Mouse (Mus musculus): ENCODE data around the gene Epb41. TPM values are rescaled to one million over a fixed set of nuclear protein-coding genes. Genes with fewer than 3 reads are reported as not detected.
A peak's percentile ranks its signal among the peaks of the same experiment; 100 is the strongest.

Epb41 gene
- 10 to 100 TPM; 26.2 to 28.4 TPM for total RNA-seq (2021)
- long read RNA-seq, experiment 1, full-length matches to known transcripts: 8 of 19 reads
- long read RNA-seq, experiment 1, partial matches to known transcripts: 1 of 19 reads
- long read RNA-seq, experiment 1, other reads (novel, unspliced or antisense): 10 of 19 reads
- long read RNA-seq, experiment 2, full-length matches to known transcripts: 2 of 7 reads
- long read RNA-seq, experiment 2, partial matches to known transcripts: 1 of 7 reads
- long read RNA-seq, experiment 2, other reads (novel, unspliced or antisense): 4 of 7 reads

GRCm38 (mm10) chr4:132074933-132075769 lies at the start of gene Epb41:
Gene Epb41, minus strand, starts transcription at chr4:132075321.
- intact Hi-C loops (cut with DNase I): loop anchor here (5.0 kb wide), 1 partner anchor 43 kb away; no protein-coding TSS in a partner anchor
- DNase-seq (ENCODE audit: low spot score in 2 of 2): peak; percentile 92 to 94

DNA sequence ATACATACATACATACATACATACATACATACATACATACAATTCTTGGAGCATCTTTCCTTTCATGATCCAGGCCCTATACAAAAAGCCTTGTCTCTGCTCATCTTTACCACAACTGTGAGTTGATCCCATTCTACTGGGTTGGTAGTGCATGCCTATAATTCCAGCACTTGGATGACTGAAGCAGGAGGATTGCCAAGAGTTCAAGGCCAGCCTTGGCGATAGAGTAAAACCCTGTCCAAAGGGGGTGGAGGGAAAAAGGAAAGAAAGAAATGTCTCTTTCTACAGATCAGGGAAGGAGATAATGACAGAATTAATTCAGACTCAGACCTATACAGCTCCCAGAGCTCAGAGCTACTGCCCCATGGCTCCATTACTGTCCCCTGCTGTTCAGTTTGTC lies 48.0 kb upstream of the Epb41 start:
- DNase-seq (ENCODE audit: low spot score in 2 of 2): no peak
- intact Hi-C loops (cut with DNase I): no loop called here

DNA sequence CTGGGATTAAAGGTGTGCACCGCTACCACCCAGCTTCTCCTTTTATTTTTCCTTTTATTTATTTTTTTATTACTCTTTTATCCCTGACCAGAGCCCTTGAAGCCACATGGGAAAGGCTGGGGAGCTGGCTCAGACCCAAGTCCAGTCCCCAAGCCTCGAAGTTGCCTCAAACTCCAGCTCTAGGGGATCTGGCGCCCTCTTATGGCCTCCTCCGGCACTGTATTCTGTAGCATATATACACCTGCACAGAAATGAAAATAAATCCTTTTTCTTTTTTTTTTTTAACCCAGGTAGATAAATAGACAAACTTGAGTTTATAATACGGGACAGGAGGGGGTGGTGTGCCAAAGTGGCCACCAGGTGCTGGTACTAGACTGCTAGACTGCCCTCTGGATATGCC lies 46.6 kb upstream of the Epb41 start:
- intact Hi-C loops (cut with DNase I): no loop called here

DNA sequence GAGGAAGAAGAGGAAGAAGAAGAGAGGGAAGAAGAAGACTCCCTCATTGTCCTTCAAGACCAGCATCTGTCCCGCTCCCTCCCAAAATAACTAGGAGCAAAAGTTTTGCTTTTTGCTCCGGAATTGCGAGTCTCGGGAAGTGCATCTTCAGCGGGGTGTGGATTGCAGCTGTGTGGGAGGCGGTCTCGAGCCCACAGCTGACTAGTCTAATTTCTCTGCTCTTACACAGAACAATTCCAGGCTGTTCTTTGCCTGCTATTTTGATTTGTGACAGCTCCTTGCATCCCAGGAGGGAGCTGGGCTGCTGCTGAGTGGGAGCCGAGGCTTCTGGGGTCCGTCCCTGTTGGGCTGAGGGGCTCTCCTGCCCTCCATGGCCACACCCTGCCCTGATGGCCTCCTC lies 44.4 kb upstream of the Epb41 start:
- DNase-seq (ENCODE audit: low spot score in 2 of 2): peak; percentile 28 to 29

More for the DNA sequence above, 46.6 kb upstream of the Epb41 start:
- DNase-seq (ENCODE audit: low spot score in 2 of 2): no peak

DNA sequence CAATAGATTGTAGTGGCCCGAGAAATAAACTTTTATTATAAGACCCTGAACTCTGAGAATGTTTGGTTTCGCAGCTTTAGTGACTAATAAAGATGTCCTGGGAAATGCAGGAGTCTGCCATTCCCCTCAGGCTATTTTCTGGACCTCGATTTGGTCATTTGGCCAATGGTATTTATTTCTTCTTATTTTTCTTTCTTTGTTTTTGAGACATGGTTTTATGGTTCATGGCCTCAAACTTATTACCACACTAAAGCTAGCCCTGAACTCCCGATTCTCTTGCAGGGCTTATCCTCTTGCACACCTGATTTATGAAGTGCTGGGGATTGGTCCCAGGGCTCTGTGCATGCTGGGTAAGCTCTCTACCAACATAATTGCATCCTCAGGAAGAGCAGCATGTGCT lies 41.2 kb upstream of the Epb41 start:
- intact Hi-C loops (cut with DNase I): no loop called here
- no peak for DNase-seq (ENCODE audit: low spot score in 2 of 2)

More for the DNA sequence above, 44.4 kb upstream of the Epb41 start:
- intact Hi-C loops (cut with DNase I): no loop called here

- intact Hi-C loops (cut with DNase I): no loop called here
- DNase-seq (ENCODE audit: low spot score in 2 of 2): no peak
Observed at GRCm38 (mm10) chr4:132113411-132114095, 38.4 kb upstream of the Epb41 start.

GRCm38 (mm10) chr4:132111227-132111626 lies 36.1 kb upstream of the Epb41 start:
- DNase-seq (ENCODE audit: low spot score in 2 of 2): no peak
- intact Hi-C loops (cut with DNase I): no loop called here

DNA sequence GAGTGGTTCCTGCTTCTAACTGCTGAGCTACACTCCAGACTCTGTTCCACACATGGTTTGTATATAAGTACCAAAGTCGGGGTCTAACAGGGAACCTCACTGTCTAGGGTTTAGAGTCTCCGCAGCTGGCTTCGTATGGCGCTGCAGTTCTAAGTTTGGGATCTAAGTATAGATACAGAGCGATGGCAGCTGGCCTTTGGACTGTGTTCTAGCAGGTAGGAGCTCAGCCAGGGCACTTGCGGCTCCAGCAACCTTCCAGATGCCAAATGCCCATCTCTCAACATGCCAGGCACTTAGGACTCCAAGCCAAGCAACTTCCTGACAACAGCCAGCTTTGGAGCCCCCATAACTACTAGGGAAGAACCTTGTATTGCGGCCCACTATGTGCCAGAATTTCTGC lies 33.1 kb upstream of the Epb41 start:
- intact Hi-C loops (cut with DNase I): loop anchor here (5.0 kb wide), 1 partner anchor 49 kb away; no protein-coding TSS in a partner anchor
- no peak for DNase-seq (ENCODE audit: low spot score in 2 of 2)

GRCm38 (mm10) chr4:132101152-132101551 lies 26.0 kb upstream of the Epb41 start:
- DNase-seq (ENCODE audit: low spot score in 2 of 2): no peak

GRCm38 (mm10) chr4:132099548-132099947 lies 24.4 kb upstream of the Epb41 start:
- intact Hi-C loops (cut with DNase I): no loop called here
- DNase-seq (ENCODE audit: low spot score in 2 of 2): no peak

More at GRCm38 (mm10) chr4:132101152-132101551, 26.0 kb upstream of the Epb41 start:
- intact Hi-C loops (cut with DNase I): no loop called here

DNA sequence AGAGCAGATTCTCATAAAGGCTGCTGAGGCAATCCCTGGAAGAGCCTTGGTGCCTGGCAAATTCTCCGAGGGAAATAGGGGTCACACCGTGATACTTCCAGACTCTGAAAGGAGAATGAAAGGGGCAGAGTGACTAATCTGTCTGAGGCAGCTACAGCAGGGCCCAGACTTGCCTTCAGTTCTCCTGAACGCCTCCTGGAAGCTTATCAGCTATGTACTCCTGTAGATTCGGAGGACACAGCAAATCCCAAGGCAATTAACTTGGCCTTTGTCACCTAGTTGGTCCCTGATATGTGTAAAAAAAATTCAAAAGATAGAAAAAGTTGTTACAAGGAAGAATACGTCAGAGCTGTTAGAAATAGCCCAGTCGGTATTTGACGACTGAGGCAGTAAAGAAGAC lies 19.9 kb upstream of the Epb41 start:
- intact Hi-C loops (cut with DNase I): no loop called here
- no peak for DNase-seq (ENCODE audit: low spot score in 2 of 2)

GRCm38 (mm10) chr4:132093928-132094327 lies 18.8 kb upstream of the Epb41 start:
- DNase-seq (ENCODE audit: low spot score in 2 of 2): no peak
- intact Hi-C loops (cut with DNase I): no loop called here

- intact Hi-C loops (cut with DNase I): no loop called here
- no peak for DNase-seq (ENCODE audit: low spot score in 2 of 2)
Observed at GRCm38 (mm10) chr4:132093136-132093535, 18.0 kb upstream of the Epb41 start.

DNA sequence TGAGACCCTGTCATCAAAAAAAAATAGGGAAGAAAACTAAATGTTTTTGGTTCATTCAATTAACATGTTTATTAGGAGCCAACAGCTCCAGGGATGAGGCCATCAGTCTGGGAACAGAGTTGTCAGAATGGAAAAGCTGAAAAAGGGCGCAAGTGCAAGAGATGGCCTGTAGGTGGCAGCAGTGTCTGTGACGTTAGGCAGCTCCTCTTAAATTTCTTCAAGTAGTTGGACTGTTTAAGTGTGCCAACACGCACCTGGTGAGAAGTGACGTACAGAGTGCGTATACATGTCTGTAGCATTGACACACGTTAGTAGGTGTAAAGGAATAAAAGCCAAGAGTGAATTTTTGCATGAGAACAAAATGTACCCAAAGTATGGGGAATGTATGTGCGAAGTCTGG lies 13.8 kb upstream of the Epb41 start:
- intact Hi-C loops (cut with DNase I): loop anchor here (1.0 kb wide), 1 partner anchor 89 kb away; no protein-coding TSS in a partner anchor
- DNase-seq (ENCODE audit: low spot score in 2 of 2): peak; percentile 59 to 76

- intact Hi-C loops (cut with DNase I): no loop called here
- DNase-seq (ENCODE audit: low spot score in 2 of 2): no peak
Observed at GRCm38 (mm10) chr4:132085114-132085513, 10.0 kb upstream of the Epb41 start.

GRCm38 (mm10) chr4:132080492-132080983 lies 5.4 kb upstream of the Epb41 start:
- intact Hi-C loops (cut with DNase I): no loop called here
- no peak for DNase-seq (ENCODE audit: low spot score in 2 of 2)

GRCm38 (mm10) chr4:132079555-132080275 lies 4.6 kb upstream of the Epb41 start:
- intact Hi-C loops (cut with DNase I): loop anchor here (1.0 to 5.0 kb wide), 4 partner anchors 47 to 219 kb away; no protein-coding TSS in a partner anchor
- peak; percentile 62 to 79 for DNase-seq (ENCODE audit: low spot score in 2 of 2)

DNA sequence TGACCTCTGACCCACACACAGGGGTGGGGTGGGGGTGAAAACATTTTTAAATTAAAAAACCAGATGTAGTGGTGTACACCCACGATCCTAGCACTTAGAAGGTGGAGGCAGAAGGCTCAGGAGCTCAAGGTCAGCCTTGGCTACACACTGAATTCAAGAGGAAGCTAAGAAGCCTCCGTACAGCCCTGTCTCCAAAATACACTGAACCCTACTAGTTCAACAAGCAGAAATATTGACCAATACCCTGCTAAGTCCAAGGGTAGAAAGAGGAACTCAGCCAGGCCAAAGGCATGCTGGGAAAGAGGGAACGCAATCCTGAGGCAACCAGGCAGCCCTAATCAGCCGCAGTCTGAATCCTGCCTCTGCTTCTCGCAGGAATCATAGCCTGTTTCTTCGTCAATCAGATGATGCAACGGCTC lies 3.2 kb upstream of the Epb41 start:
- DNase-seq (ENCODE audit: low spot score in 2 of 2): peak in 1 of 2 experiments; percentile 19
- intact Hi-C loops (cut with DNase I): loop anchor here (2.0 to 5.0 kb wide), 3 partner anchors 46 to 218 kb away; no protein-coding TSS in a partner anchor

DNA sequence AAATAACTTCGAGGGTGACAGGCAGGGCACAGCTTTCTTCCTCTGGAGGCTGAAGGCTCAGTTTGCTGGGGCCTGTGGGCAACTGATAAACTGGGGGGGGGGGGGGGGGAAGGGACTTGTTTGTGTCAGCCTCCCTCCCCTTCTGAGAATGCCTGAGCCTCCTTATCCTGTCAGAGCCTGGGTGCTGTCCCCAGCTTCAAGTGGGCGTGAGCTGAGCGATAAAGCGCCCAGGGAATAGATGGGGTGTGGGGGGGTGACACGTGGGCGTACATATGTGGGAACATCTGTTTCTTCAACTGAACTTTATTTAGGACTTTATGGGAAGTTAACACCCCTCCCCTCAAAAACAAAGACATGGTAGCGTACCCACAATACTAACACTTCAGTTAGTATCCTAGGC lies 2.3 kb upstream of the Epb41 start:
- DNase-seq (ENCODE audit: low spot score in 2 of 2): no peak
- intact Hi-C loops (cut with DNase I): loop anchor here (5.0 kb wide), 1 partner anchor 45 kb away; no protein-coding TSS in a partner anchor
